Mouse (Mus musculus): ENCODE measurements around the gene Gm17622. TPM values are rescaled to one million over a fixed set of nuclear protein-coding genes. Genes with fewer than 3 reads are reported as not detected.

The Gm17622 gene
- polyA plus RNA-seq (2011; ENCODE audit: insufficient read depth, insufficient read length, low read depth, missing spikeins), result not detected in 2 replicates

GRCm38 (mm10) chr13:96490433-96490832 is at the start of gene Gm17622:
Gene Gm17622, plus strand, starts transcription at chr13:96490733.
- Histone ChIP-seq H3K9ac (ENCODE audit: low read depth, poor library complexity, severe bottlenecking) (no peak within 1 kb of the TSS), H3K4me1 (ENCODE audit: control insufficient read depth, insufficient read depth, low read length) (no peaks in the 10 kb centered on the region), H3K27ac (ENCODE audit: insufficient read depth, low read length) (no peak within 1 kb of the TSS), H3K9me3 (replicated peaks; ENCODE audit: control insufficient read depth, insufficient read depth, low read length, poor library complexity, severe bottlenecking) (0 out of 2 replicates have a peak, but pooled peaks cover 9% of the 10 kb centered on the region), H3K36me3 (ENCODE audit: control insufficient read depth, insufficient read depth, low read length, poor library complexity, severe bottlenecking) (peaks cover 15% of the 10 kb centered on the region), H3K27me3 (ENCODE audit: control insufficient read depth, insufficient read depth, low read length, poor library complexity, severe bottlenecking) (no peaks in the 10 kb centered on the region), H3K4me3 (ENCODE audit: low read depth, low read length) (no peak within 1 kb of the TSS)
- TF ChIP-seq CTCF (IDR thresholded peaks at IDR 0.05; ENCODE audit: low read depth, low read length), result no peak

GRCm38 (mm10) chr13:96450205-96450856 is 40.2 kb upstream of the Gm17622 start:
- no peak overlapping the region for H3K27ac ChIP-seq (ENCODE audit: insufficient read depth, low read length)
- TF ChIP-seq EP300 (IDR thresholded peaks at IDR 0.05; ENCODE audit: insufficient read depth, low read depth, low read length) (no peak), POLR2A (IDR thresholded peaks at IDR 0.05; ENCODE audit: insufficient read depth, low read length) (no peak), CTCF (IDR thresholded peaks at IDR 0.05; ENCODE audit: low read depth, low read length) (no peak)
- H3K36me3 ChIP-seq (ENCODE audit: control insufficient read depth, insufficient read depth, low read length, poor library complexity, severe bottlenecking), result no peaks in the 10 kb centered on the region
- no peak overlapping the region for H3K4me3 ChIP-seq (ENCODE audit: low read depth, low read length)
- no peaks in the 10 kb centered on the region for H3K27me3 ChIP-seq (ENCODE audit: control insufficient read depth, insufficient read depth, low read length, poor library complexity, severe bottlenecking)
- no peaks in the 10 kb centered on the region for H3K4me1 ChIP-seq (ENCODE audit: control insufficient read depth, insufficient read depth, low read length)
- no peaks in the 10 kb centered on the region for H3K9me3 ChIP-seq (replicated peaks; ENCODE audit: control insufficient read depth, insufficient read depth, low read length, poor library complexity, severe bottlenecking)
- H3K9ac ChIP-seq (ENCODE audit: low read depth, poor library complexity, severe bottlenecking), result no peak overlapping the region

- H3K9me3 ChIP-seq (replicated peaks; ENCODE audit: control insufficient read depth, insufficient read depth, low read length, poor library complexity, severe bottlenecking), result no peaks in the 10 kb centered on the region
- H3K27me3 ChIP-seq (ENCODE audit: control insufficient read depth, insufficient read depth, low read length, poor library complexity, severe bottlenecking), result no peaks in the 10 kb centered on the region
- no peaks in the 10 kb centered on the region for H3K4me1 ChIP-seq (ENCODE audit: control insufficient read depth, insufficient read depth, low read length)
- TF ChIP-seq CTCF (IDR thresholded peaks at IDR 0.05; ENCODE audit: low read depth, low read length), result no peak
- no peak for TF ChIP-seq POLR2A (IDR thresholded peaks at IDR 0.05; ENCODE audit: insufficient read depth, low read length)
- no peak for TF ChIP-seq EP300 (IDR thresholded peaks at IDR 0.05; ENCODE audit: insufficient read depth, low read depth, low read length)
- H3K9ac ChIP-seq (ENCODE audit: low read depth, poor library complexity, severe bottlenecking), result no peak overlapping the region
- H3K27ac ChIP-seq (ENCODE audit: insufficient read depth, low read length), result no peak overlapping the region
- H3K36me3 ChIP-seq (ENCODE audit: control insufficient read depth, insufficient read depth, low read length, poor library complexity, severe bottlenecking), result no peaks in the 10 kb centered on the region
- no peak overlapping the region for H3K4me3 ChIP-seq (ENCODE audit: low read depth, low read length)
Measured at GRCm38 (mm10) chr13:96450869-96451268, 39.7 kb upstream of the Gm17622 start.

- no peak for TF ChIP-seq CTCF (IDR thresholded peaks at IDR 0.05; ENCODE audit: low read depth, low read length)
- no peak for TF ChIP-seq EP300 (IDR thresholded peaks at IDR 0.05; ENCODE audit: insufficient read depth, low read depth, low read length)
- TF ChIP-seq POLR2A (IDR thresholded peaks at IDR 0.05; ENCODE audit: insufficient read depth, low read length), result no peak
- no peaks in the 10 kb centered on the region for H3K36me3 ChIP-seq (ENCODE audit: control insufficient read depth, insufficient read depth, low read length, poor library complexity, severe bottlenecking)
- no peaks in the 10 kb centered on the region for H3K27me3 ChIP-seq (ENCODE audit: control insufficient read depth, insufficient read depth, low read length, poor library complexity, severe bottlenecking)
- no peak overlapping the region for H3K9ac ChIP-seq (ENCODE audit: low read depth, poor library complexity, severe bottlenecking)
- no peak overlapping the region for H3K4me3 ChIP-seq (ENCODE audit: low read depth, low read length)
- H3K9me3 ChIP-seq (replicated peaks; ENCODE audit: control insufficient read depth, insufficient read depth, low read length, poor library complexity, severe bottlenecking), result no peaks in the 10 kb centered on the region
- H3K4me1 ChIP-seq (ENCODE audit: control insufficient read depth, insufficient read depth, low read length), result no peaks in the 10 kb centered on the region
- H3K27ac ChIP-seq (ENCODE audit: insufficient read depth, low read length), result no peak overlapping the region
Measured at GRCm38 (mm10) chr13:96451386-96452140, 39.0 kb upstream of the Gm17622 start.

GRCm38 (mm10) chr13:96452621-96453020 is 37.9 kb upstream of the Gm17622 start:
- Histone ChIP-seq H3K27ac (ENCODE audit: insufficient read depth, low read length) (no peak overlapping the region), H3K4me3 (ENCODE audit: low read depth, low read length) (no peak overlapping the region), H3K27me3 (ENCODE audit: control insufficient read depth, insufficient read depth, low read length, poor library complexity, severe bottlenecking) (no peaks in the 10 kb centered on the region), H3K4me1 (ENCODE audit: control insufficient read depth, insufficient read depth, low read length) (no peaks in the 10 kb centered on the region), H3K36me3 (ENCODE audit: control insufficient read depth, insufficient read depth, low read length, poor library complexity, severe bottlenecking) (no peaks in the 10 kb centered on the region), H3K9me3 (replicated peaks; ENCODE audit: control insufficient read depth, insufficient read depth, low read length, poor library complexity, severe bottlenecking) (no peaks in the 10 kb centered on the region), H3K9ac (ENCODE audit: low read depth, poor library complexity, severe bottlenecking) (no peak overlapping the region)
- TF ChIP-seq POLR2A (IDR thresholded peaks at IDR 0.05; ENCODE audit: insufficient read depth, low read length), result no peak

- H3K27me3 ChIP-seq (ENCODE audit: control insufficient read depth, insufficient read depth, low read length, poor library complexity, severe bottlenecking), result no peaks in the 10 kb centered on the region
- H3K9ac ChIP-seq (ENCODE audit: low read depth, poor library complexity, severe bottlenecking), result no peak overlapping the region
- TF ChIP-seq EP300 (IDR thresholded peaks at IDR 0.05; ENCODE audit: insufficient read depth, low read depth, low read length), result no peak
- no peak for TF ChIP-seq CTCF (IDR thresholded peaks at IDR 0.05; ENCODE audit: low read depth, low read length)
- no peak overlapping the region for H3K27ac ChIP-seq (ENCODE audit: insufficient read depth, low read length)
- H3K36me3 ChIP-seq (ENCODE audit: control insufficient read depth, insufficient read depth, low read length, poor library complexity, severe bottlenecking), result no peaks in the 10 kb centered on the region
- H3K4me1 ChIP-seq (ENCODE audit: control insufficient read depth, insufficient read depth, low read length), result no peaks in the 10 kb centered on the region
- no peak overlapping the region for H3K4me3 ChIP-seq (ENCODE audit: low read depth, low read length)
- H3K9me3 ChIP-seq (replicated peaks; ENCODE audit: control insufficient read depth, insufficient read depth, low read length, poor library complexity, severe bottlenecking), result no peaks in the 10 kb centered on the region
Measured at GRCm38 (mm10) chr13:96454288-96454687, 36.2 kb upstream of the Gm17622 start.

Measured in ES-Bruce4 (cell line).